Mouse (Mus musculus) cerebellum, adult 2 months (tissue): ENCODE results near the gene Tchh. TPM values are rescaled to one million over a fixed set of nuclear protein-coding genes. Genes with fewer than 3 reads are reported as not detected.

Experiments used
- DNase-seq, 2 experiments: peaks; one replicate each; pipeline ENCODE4 v3.0.0; 2021
- H3K27ac ChIP-seq: fragments of 200-500 bp; 2 replicates; pipeline ENCODE4 v1.5.1; 2012; ENCODE audit warnings: low read length, control low read depth, inconsistent platforms; ENCODE audit not compliant: insufficient read depth
- H3K27me3 ChIP-seq: fragments of 200-500 bp; 2 replicates; pipeline ENCODE4 v1.6.1; 2012; ENCODE audit warnings: inconsistent platforms, mild to moderate bottlenecking, low read length, moderate library complexity; ENCODE audit not compliant: control insufficient read depth, insufficient read depth
- H3K4me1 ChIP-seq: fragments of 200-500 bp; 2 replicates; pipeline ENCODE4 v1.6.1; 2011; ENCODE audit warnings: low read length; ENCODE audit not compliant: control insufficient read depth, insufficient read depth
- H3K4me3 ChIP-seq: fragments of 200-500 bp; replicated peaks from 2 replicates; pipeline ENCODE3; 2011; ENCODE audit warnings: mild to moderate bottlenecking, low read depth, low read length, control low read depth; ENCODE audit not compliant: insufficient read depth
- CTCF ChIP-seq: fragments of 200-500 bp; IDR thresholded peaks from 2 replicates; pipeline ENCODE4 v1.5.1; 2011; ENCODE audit warnings: low read depth, mild to moderate bottlenecking, control low read depth, low read length, moderate library complexity, borderline replicate concordance; ENCODE audit not compliant: insufficient read depth
- POLR2A ChIP-seq: fragments of 200-500 bp; IDR thresholded peaks from 2 replicates; pipeline ENCODE4 v1.6.1; 2011; ENCODE audit warnings: low read length, control low read depth, borderline replicate concordance; ENCODE audit not compliant: insufficient read depth
- WGBS: fragments of 180-500 bp; shearing (Covaris S2); methylation state at CpG from one replicate; pipeline ENCODE4 v1.1.7; 2018; 5-methylcytosine and 5-hydroxymethylcytosine counted together
- polyA plus RNA-seq: library from polyadenylated mRNA; depleted of rRNA; stranded (reverse); fragments of >200 nt; gene quantifications from 2 replicates; pipeline ENCODE4 v1.2.3, GENCODE M21; 2012; rRNA removed

Gene Tchh
- polyA plus RNA-seq, 1 experiment: 0.82 TPM

DNA sequence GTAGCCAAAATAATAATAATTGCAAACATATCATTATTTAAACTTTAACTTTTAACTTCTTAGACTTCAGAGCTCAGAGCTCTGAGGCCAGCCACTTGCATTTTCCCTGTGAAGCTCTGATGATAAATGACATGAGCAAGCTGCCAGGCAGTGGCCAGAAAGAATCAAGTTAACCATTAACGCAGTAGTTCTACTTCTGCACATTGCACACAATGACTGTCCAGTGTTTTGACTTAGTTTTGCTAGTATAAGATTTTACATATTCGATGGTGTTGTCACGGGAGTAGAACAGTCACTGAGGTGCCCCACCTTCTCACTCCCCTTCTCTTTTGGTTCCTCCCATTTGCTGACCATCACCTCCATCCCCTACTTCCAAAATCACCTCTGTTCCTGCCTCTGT lies 55.0 kb downstream of the Tchh start:
- Histone ChIP-seq H3K4me1 (no peaks in the 10 kb centered on the region), H3K27me3 (no peaks in the 10 kb centered on the region), H3K27ac (no peak overlapping the region), H3K4me3 (no peak overlapping the region)
- no peak for DNase-seq
- 86% methylated on average over 3 of the region's 3 CpGs for WGBS
- TF ChIP-seq POLR2A (no peak), CTCF (no peak)

Other genes with a start within 250 kb of the Tchh start
- gene Flg2, start 245.1 kb upstream of the Tchh start, polyA plus RNA-seq: not detected in 2 replicates
- not detected in 2 replicates for gene Flg, start 168.8 kb upstream of the Tchh start, polyA plus RNA-seq
- gene Hrnr, start 122.6 kb upstream of the Tchh start, polyA plus RNA-seq: not detected in 2 replicates
- not detected in 2 replicates for gene Rptn, start 48.6 kb upstream of the Tchh start, polyA plus RNA-seq
- gene Tchhl1, start 26.4 kb downstream of the Tchh start, polyA plus RNA-seq: not detected in 2 replicates
- gene S100a11, start 78.2 kb downstream of the Tchh start, polyA plus RNA-seq: 25.5 and 25.9 TPM in 2 replicates
- gene S100a10, start 112.8 kb downstream of the Tchh start, polyA plus RNA-seq: 60.1 and 60.6 TPM in 2 replicates
- not detected in 2 replicates for gene Tdpoz2, start 210.4 kb downstream of the Tchh start, polyA plus RNA-seq
- not detected in 2 replicates for gene Tdpoz1, start 234.0 kb downstream of the Tchh start, polyA plus RNA-seq